Mouse (Mus musculus) gonadal fat pad, adult 2 months (tissue): Measurements from ENCODE around the gene Sox2. TPM values are rescaled to one million over a fixed set of nuclear protein-coding genes. Genes with fewer than 3 reads are reported as not detected.

Experiments
- DNase-seq: peaks from one replicate; pipeline ENCODE4 v3.0.0-alpha.2; 2012; ENCODE audit warnings: low read depth
- polyA plus RNA-seq: library from polyadenylated mRNA; depleted of rRNA; stranded (reverse); fragments of >200 nt; gene quantifications from 2 replicates; pipeline ENCODE4 v1.2.3, GENCODE M21; 2012

The Sox2 gene
- polyA plus RNA-seq, 1 experiment: not detected

- no peak for DNase-seq
These were observed 42.2 kb downstream of the Sox2 start for GRCm38 (mm10) chr3:34692394-34692745.
